Comparison of ENCODE assay signal across 24 mouse cellular contexts in genomic region chr10:53850568-53850967, GRCm38 (mm10).
DNase-seq lines count a peak whose midpoint lies in the region; ATAC-seq lines count a peak whose summit lies in the region.
"Had no signal": no experiment of that assay in that cellular context is flagged by ENCODE, and none has a peak within 500 bp of the region (broad histone marks: within the 10 kb centered on the region; RNA-seq: fewer than 3 reads in every experiment).

No protein-coding gene starts in this region.

- H3K4me3 ChIP-seq in forebrain, embryonic 15.5 days, result no peak overlapping the region
- H3K4me3 ChIP-seq: heart, embryonic 12.5 days; heart, embryonic 15.5 days had no signal

- H3K9me3 ChIP-seq in forebrain, embryonic 15.5 days, result no peaks in the 10 kb centered on the region
- H3K9me3 ChIP-seq: heart, embryonic 12.5 days; heart, embryonic 15.5 days had no signal

- no peak overlapping the region for H3K9ac ChIP-seq in forebrain, embryonic 15.5 days (replicated peaks)
- H3K9ac ChIP-seq: heart, embryonic 12.5 days; heart, embryonic 15.5 days; hindbrain, embryonic 14.5 days had no signal

- H3K4me2 ChIP-seq in forebrain, embryonic 15.5 days (replicated peaks), result no peak overlapping the region
- H3K4me2 ChIP-seq: heart, embryonic 12.5 days; heart, embryonic 15.5 days; hindbrain, embryonic 14.5 days had no signal

- no peak overlapping the region for H3K27ac ChIP-seq in forebrain, embryonic 15.5 days (replicated peaks)
- H3K27ac ChIP-seq: heart, embryonic 15.5 days; hindbrain, embryonic 14.5 days; hindbrain, postnatal 0 days had no signal

- H3K36me3 ChIP-seq in forebrain, embryonic 15.5 days, result no peaks in the 10 kb centered on the region
- H3K36me3 ChIP-seq: heart, embryonic 12.5 days; heart, embryonic 15.5 days had no signal

- peak; percentile 71 for ATAC-seq in common myeloid progenitor, adult 5-6 weeks (replicated peaks; ENCODE audit: low read depth, poor library complexity, severe bottlenecking)
- ATAC-seq in megakaryocyte, adult 5-6 weeks (ENCODE audit: poor library complexity, severe bottlenecking), result peak; percentile 64
- ATAC-seq in forebrain, embryonic 15.5 days (replicated peaks), result no peak
- ATAC-seq: activated CD4-positive, CD25-positive, alpha-beta regulatory T cell, adult 4 months; forebrain, embryonic 14.5 days; hindbrain, postnatal 0 days; inflammation-experienced regulatory T-cells, adult 6 months; intestine, embryonic 16.5 days had no signal

- H3K4me1 ChIP-seq in forebrain, embryonic 15.5 days, result no peaks in the 10 kb centered on the region

- no peaks in the 10 kb centered on the region for H3K27me3 ChIP-seq in forebrain, embryonic 15.5 days
- H3K27me3 ChIP-seq: heart, embryonic 12.5 days; heart, embryonic 15.5 days had no signal

- 79% methylated on average over 4 of the region's 4 CpGs for WGBS in forebrain, embryonic 15.5 days

- peak; percentile 31 for DNase-seq in cerebellum, postnatal 10 days
- no peak for DNase-seq in cerebellum, adult 8-10 months
- DNase-seq in adrenal gland, postnatal 25 days, result no peak
- DNase-seq: adrenal gland, adult 8-10 months; adrenal gland, postnatal 36 days; cerebellum, adult 18-20 months; cerebellum, adult 9-11 months; cerebellum, postnatal 36 days; gastrocnemius, postnatal 10 days; gastrocnemius, postnatal 36 days; heart, adult 18-20 months; heart, postnatal 10 days; heart, postnatal 36 days had no signal

Comparison
In these comparisons a context has a peak if more than half of its experiments do, and no peak if none do; other contexts are left out.
1. DNase-seq: peak in cerebellum, postnatal 10 days (2 of 2); none in cerebellum, adult 8-10 months (single experiment) and adrenal gland, postnatal 25 days (single experiment).